Mouse (Mus musculus) right cerebral cortex, postnatal 4 days (tissue): ENCODE measurements at regions not wholly inside any gene's neighbourhood (a gene's known extent, or its start where the extent isn't known, plus 50 kb on each side); places are given as distances from the start of the nearest gene placed in this dataset.

Source experiments
- DNase-seq: peaks from one replicate; pipeline ENCODE4 v3.0.0-alpha.2; 2022

DNA sequence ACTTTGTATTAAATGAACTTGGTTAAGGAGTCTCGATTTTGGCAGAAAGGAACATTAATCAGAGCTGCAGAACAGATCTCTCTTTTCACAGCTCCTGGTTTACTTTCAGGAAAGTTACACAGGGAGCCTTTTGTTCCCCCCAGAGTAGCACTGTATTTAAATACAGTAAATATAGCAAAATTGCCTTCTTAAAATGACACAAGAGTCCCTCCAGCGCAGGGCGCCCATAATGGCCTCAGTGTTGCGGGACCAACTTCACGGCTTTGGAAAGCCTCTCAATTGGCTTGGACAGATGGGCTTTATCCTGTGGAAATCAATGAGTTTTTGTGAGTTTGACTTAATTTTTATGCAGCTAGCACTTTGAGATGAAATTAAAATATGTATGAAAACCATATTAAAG, 588.3 kb upstream of the Sall1 start:
- no peak for DNase-seq

DNA sequence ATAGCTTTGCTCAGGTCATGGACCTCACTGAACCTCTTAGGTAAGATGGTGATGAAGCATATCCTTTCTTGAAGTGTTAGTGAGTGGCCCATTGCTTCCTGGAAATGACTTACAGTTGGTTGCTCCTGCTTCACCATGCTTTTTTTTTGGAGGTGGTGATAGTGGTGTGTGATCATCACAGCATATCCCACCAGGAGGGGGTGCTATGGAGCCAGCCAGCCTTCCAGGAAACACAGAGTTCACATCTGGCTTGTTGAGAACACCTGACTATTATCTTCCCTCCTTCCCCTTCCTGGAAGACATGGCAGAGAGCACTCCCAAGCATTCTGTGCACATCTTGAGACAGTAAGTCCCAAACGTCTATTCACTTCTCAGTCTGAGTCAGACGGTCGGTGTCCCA, 586.6 kb upstream of the Sall1 start:
- no peak for DNase-seq

DNA sequence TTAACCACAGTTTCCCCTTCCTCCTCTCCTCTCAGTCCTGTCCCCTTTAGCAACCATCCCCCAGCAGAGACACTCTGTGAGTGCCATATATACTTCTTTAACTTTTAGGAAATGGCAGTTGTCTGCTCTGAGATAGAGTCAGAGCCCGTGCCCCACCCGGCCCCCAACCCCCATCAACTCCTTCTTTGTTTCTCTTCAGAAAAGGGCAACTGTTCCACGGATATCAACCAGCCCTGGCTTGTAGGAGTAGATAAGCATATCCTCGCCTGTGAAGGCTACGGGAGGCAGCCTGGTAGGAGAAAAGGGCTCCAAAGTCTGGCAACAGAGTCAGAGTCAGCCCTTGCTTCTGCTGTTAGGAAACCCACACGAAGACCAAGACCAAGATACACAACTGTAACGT, 574.1 kb upstream of the Sall1 start:
- no peak for DNase-seq

DNA sequence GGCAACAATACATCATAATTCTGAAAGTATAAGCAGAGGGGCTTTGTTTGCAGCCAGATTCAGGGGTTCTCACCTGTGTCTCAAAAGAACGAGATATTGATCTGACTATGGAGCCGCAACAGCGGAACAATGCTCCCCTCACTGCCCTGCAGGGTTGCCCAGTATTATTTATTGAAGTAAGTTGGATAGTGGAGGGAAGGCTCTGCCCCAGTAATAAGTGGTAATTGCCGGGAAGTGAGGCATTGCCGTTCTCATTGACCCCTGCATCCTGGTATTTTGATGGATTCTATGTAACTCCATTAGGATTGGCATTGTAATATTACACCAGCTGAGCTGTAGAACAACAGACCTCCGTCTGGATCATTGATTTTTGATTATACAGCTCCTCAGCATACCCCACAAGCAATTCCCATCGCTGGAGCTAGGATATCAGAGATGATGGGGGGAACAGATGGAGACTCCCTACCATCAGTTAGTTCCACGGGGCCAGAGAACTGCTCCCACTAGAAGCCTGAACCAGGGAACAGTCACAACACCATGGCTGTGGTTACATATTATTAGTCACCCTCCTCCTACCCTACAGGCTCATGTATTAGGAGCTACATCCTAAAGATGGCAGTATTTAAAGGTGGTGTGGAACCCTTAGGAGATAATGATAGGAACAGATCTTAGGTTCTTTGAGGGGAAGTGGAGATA, 572.0 kb upstream of the Sall1 start:
- DNase-seq = no peak

DNA sequence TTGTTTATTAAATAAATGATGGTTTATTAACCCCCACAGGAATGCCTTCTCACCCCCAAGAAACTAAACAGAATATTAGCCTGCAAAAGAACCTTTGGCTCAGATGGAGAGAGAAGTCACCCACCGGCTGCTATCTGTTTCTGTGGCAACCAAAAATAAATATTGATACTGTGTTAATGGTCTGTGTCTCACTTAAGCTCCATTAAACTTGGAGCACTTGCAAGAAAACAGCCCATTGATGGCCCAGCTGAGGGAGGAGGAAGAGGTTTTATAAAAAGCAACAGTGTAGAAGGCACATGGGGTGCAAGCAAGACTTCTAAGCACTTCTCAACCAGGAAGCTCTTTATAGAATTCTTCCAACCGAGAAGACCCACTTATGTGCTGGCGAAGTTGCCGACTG, 565.1 kb upstream of the Sall1 start:
- DNase-seq = no peak

DNA sequence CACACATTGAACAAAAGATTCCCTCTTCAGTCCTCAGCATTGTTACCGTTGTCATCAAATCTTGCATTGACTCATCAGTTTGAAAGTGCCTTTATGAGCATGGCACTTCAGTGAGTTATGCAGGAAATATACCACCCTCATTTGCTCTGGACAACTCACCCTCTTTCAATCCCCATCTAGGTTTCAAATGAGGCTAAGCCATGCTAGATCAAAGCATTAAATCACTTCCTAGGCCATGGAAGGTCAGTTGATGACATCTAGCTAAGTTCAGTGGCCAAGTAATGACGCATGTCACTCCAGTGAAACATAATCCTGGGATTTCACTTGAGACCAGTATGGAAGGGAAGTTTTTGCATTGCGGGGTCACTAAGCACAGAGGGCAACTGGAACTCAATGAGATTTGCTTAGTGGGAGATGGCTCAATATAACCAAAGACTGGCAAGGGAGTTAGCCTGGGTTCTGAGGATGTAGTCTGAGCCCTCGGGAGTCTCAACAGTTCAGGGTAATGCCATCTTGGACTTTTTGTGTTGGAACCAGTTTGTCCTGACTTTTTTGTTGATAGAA, 562.0 kb upstream of the Sall1 start:
- DNase-seq = no peak

DNA sequence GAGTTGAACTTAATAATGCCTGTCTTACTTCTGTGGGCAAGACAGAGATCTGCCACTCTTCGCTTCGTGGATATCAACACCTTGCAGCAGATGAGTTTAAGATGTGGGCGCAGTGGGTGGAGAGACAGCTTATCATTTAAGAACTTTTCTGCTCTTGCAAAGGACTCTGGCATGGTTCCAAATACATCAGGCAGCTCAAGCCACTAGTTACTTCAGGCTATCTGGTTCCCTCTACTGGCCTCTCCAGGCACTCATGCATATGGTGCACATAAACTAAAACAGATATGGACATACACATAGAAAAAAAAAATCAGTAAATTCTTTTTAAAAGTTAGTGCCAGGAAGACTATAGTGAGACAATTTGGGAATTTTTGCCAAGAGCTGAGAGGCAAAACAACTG, 560.5 kb upstream of the Sall1 start:
- DNase-seq = no peak

DNA sequence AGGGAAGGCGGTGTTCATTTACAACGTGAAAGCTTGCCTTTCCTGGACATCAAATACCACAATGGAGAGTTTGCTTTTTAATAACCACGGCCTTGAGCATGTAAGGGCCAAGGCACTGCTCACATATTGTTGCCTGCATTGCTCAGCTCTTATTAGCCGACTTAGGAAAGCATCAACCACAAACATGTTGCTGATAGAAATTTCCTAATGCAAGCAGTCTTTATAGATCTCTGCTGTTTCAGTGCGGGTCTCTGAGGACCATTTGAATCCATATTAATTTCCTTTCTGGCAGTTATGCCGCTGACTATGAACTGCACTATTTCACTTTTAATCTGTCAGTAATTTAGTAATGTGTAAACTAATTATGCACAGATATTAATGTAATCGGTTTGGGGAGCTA, 552.4 kb upstream of the Sall1 start:
- no peak for DNase-seq

DNA sequence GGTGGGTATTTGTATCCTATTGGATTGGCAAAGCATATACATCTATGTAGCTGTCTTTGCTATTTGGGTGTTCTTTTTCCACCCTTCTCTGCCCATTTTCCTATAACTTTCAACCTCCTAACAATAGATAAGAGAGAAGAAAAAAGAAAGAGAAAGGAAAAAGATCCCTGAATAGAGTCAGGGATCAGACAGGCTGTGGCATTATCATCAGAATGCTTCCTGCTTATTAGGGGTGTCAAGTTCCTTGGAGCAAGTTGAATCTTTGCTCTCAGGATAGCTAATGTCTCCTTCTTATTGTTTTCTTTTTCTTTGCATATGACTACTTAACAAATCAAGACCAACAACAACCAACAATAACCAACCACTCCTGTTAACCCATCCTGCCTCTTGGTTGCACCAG, 539.1 kb upstream of the Sall1 start:
- DNase-seq = no peak

DNA sequence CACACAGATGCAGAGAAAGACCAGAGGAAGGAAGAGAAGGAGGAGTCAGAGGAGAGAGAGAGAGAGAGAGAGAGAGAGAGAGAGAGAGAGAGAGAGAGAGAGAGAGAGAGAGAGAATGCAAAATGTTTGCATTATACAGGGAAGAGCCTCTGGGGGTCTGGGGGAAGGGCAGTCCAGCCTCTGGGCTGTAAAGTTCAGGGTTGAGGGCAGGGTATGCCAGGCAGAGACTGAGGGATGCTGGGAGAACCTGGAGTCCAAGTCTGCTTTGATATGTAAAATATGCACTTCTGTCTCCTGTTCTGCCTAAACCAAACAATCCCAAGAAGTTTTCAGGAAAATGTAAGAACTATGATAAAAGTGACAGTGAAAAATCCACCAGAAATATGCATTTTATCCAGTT, 538.6 kb upstream of the Sall1 start:
- DNase-seq = no peak

DNA sequence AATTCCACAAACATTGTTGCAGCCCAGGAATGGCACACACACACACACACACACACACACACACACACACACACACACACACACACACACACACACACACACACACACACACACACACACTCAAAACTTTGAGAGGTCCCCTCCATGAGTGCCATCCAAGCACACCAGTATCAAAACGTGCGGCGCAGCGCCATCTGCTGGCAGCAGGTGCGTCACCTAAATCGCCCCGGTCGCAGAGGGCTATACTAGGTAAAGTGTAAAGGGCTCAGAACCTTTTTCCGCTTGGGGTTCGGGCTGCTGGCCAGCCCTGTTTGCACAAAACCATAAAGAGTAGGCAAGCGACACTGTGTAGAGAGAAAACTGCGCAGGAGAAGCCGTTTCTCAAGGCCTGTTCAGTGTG, 527.9 kb upstream of the Sall1 start:
- DNase-seq = peak; percentile 94

DNA sequence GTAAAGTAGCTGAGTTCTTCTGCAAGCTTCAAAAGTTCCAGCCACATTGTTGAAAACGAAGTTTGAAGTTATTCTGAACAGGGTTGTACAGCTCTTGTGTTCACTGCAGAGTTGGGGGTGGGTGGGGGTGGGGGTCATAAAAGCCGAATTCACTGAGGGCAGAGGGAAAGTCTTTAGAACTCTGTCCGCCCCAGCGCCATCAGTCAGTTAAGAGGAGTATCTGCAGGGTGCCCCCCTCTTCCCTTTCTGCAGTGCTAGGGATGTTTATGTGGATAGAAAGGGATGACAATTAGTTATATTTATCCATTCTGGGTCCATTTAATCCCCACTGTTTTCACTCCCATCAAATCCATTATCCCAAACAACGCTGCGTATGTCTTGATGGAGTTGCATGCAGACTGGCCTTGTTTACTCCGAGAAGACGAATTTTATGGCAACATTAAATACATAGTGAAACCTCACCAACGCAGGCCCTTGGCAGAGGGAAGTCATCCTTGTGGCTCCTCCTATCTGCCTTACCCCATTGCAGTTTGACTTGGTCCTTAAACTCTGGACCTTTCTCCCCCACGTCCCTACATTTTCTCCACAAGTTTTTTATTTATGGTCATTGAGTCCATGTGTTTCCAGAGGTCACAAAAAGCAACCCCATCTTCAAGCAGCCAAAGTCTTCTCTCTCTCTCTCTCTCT, 526.8 kb upstream of the Sall1 start:
- DNase-seq = no peak

DNA sequence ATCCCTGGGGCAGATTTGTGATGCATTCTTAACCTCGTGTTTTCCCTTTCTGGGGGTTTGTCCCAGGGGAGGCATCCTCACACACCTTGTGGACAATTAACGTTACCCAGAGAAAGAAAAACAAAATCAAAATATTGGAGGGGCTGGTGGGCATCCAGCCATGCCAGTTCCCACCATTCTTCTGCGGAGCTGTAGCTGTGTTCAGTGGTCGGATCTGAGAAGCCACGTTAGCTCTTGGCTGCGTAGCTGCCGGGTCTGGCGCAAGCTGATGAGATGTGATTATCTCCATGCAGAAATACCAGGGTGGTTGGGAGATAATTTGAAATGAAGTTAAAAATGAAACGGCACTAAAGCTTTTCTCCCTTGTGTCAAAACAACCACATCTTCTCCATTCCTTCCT, 525.4 kb upstream of the Sall1 start:
- DNase-seq = no peak

DNA sequence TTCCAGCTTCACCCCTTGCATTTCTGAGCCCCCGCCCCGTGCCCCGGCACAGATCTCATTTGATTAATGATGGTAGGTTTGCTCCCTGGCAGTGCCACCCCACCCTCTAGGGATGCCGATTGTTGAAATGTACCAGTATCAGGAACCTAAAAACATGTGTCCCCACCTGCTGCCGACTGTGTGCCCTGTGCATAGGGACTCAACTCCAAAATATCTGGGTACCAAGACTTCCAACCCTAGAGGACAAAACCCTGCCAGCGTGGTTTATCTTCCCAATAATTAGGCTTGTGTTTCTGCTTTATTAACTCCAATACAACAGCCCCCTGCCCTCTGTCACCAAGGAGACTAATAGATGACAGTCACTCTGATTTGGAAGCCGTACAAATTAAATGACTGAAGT, 524.7 kb upstream of the Sall1 start:
- no peak for DNase-seq

DNA sequence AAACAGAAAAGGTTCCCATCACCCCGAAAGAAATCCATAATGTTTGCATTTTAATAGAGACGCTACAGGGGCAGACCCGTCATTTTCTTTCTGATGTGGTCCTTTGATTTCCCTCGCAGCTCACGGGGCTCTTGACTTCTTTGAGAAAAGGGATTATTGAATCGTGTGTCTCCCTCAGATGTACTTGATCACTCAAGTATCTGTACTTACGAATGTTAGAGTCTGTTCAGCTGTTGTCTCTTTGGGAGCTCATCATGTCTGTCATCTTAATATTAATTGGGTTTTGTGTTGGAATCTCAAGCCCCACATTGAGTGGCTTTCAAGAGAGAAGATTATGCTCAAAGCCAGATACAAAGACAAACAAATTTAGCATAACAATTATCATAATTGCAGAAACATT, 523.0 kb upstream of the Sall1 start:
- no peak for DNase-seq

DNA sequence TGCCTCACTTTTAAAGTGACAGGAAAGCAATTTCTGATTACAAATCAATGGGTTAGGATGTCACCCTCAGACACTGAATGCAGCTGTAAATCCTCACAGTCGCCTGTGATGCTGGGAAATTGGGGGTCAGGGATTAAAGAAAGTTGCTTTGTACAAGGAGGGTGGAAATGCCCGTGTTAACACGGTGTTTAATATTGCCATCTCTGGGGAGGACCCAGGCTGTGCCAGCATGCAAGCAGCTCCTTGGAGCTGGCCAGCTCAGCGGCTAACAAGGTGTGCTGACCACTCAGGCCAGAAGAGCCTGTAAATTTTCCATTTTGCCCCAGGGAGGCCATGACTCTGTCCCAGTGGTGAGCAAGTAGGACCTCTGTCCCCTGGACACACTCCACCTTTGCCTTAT, 522.5 kb upstream of the Sall1 start:
- DNase-seq = no peak

DNA sequence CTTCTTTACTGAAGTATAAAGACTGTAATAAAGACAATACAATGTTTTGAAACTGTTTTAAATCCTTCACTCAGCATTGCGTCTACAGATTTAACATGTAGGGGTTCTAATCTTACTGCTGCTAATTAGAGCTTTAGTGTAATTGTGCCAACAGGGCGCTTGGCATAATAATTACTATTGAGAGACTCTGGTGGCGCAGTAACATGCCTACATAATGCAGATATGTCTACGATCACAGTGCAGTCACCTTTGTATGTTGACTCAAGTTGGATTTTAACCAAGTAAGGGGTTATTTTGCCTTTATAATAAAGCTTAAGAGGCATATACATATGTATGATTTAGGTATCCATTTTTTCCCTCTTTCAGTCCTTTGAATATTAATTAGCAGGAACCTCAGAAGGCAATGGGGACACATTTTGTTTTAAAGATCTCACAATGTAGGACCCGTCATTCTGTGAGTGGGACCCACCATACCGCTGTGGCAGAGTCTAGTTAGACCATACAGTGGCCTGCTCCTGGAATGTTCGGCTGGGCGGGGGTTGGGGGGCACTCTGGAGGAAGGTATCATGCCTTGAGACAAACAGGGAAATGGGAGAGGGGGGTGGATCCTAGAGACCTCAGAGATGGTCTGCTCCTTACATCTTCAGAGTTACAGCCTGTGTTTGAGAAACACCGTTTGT, 521.3 kb upstream of the Sall1 start:
- no peak for DNase-seq

DNA sequence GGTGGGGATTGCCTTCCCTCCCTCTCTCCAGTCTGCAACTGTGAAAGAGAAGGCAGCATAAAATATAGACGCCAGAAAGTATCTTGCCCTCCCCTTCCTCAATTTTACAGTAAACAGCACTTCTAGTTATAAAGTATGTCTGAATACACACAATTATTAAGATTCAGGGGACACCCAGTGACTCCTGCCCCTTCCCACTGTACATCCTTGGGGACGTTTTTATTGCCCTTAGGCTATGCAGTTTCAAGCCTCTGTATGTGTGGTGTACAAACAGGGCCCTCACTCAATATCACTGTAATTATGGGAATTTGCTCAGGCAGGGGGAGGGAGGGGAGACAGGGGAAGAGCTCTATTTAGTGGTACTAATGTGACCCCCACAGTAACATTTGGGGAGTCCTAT, 519.6 kb upstream of the Sall1 start:
- no peak for DNase-seq

DNA sequence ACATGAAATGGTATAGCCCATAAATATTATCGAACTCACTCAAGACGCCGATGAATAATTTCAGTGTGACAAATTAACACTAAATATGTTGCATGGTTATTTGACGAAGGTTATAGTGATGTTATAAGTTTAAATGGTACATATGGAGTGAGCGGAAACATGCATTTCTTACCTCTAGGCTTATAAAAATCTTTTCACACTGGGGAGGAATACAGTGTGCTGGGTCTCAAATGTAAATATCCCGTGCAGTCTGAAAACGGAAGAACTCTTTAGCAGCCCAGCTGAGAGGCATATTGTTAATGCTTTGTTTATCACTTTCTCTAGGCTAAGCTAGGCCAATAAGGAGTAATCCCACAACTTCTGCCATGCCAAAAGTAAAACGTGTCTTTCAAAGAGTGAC, 518.6 kb upstream of the Sall1 start:
- no peak for DNase-seq

DNA sequence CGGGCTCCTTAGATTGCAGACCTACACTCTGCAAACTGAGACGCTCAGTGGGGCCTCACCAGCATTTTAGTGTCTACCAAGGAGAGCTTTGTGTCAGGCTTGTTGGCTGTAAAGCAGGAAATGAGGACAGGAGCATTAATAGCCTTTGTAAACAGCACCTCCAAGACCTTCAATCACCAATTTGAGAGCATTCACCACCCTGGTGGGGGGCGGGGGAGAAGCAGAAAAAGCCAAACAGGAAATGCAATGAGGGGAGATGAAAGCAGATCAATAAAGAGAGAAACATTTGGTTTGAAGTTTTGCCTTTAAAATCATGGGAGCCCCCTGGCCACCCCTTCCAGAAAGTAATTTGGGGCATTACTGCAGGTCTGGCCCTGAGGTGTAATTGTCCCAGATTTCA, 497.3 kb upstream of the Sall1 start:
- no peak for DNase-seq

DNA sequence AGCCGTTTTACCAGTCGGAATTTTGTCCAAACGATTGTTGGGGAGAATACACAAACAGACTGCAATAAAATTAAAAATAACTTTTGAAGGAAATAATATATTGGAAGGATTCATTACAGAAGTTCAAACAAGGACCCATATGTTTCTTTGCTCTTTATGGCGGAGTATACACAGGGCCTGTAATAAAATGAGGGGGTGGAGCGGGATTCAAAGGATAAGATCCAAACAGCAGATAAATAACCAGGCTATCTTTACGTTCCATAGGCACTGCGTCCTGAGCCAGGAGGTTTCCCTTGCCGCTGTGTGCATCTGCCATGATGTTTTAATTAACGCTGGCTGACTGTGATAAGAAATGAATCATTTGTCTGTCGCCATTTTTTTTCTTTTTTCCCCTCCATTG, 490.6 kb upstream of the Sall1 start:
- DNase-seq = no peak

DNA sequence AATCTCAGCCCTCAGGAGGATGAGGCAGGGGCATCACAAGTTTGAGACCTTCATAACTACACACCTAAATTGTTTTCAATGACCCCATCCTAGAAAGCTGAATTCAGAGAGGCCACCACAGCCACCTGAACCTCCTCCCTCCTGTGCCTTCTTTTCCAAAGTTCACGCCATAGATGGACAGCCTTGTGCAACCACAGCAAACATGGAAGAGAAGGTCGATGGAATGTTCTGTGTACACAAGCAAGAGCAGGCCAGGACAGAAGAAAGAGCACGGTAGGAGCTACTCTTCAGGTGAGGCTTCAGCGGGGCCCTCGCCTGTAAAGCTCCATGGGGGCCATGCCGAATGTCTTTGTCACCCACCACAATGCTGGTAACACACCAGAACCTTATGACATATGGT, 481.1 kb upstream of the Sall1 start:
- DNase-seq = no peak

DNA sequence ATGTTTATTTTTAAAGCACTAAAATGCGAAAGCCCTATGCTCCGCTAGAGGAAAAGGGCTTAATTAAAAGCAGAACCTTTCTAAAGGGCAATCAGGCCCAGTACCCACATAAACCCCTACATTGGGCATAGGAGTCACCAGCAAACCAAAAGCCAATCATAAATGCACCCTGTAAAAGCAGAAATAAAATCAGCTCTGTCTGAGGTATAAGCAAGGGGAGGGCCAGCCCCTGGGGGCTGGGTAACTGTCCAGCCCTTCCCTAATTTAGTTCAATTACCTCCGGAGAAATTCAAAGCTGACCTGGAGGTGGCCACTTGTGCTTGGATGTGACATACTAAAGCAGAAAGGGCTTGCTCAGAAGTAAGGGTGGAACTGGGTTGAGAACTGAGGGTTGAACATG, 479.4 kb upstream of the Sall1 start:
- DNase-seq = no peak

DNA sequence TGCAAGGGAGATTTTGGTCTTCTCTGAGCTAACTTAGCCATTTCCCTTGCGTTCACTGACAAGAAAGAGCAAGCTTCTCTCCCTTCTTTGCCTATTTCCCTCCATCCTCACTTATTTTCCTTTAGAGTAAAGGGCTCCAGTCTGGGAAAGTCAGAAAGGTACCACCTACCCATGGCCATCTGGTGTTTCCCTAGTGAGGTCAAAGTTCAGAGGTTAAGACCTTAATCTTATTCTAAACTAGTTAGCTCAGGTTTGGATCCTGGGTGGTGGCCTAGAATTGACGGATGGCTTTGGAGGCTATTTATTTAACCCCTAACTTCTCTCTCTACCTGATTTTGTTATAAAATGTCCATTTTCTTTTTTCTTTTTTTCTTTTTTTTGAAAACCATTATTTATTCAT, 472.6 kb upstream of the Sall1 start:
- no peak for DNase-seq
